Mouse (Mus musculus) cerebral cortex, adult 2 months (tissue): ENCODE data around the gene Rptor.

ENCODE experiments used
- WGBS: fragments of 180-500 bp; shearing (Covaris S2); methylation state at CpG from one replicate; pipeline ENCODE4 v1.1.7; 2018; 5-methylcytosine and 5-hydroxymethylcytosine counted together

Gene Rptor

DNA sequence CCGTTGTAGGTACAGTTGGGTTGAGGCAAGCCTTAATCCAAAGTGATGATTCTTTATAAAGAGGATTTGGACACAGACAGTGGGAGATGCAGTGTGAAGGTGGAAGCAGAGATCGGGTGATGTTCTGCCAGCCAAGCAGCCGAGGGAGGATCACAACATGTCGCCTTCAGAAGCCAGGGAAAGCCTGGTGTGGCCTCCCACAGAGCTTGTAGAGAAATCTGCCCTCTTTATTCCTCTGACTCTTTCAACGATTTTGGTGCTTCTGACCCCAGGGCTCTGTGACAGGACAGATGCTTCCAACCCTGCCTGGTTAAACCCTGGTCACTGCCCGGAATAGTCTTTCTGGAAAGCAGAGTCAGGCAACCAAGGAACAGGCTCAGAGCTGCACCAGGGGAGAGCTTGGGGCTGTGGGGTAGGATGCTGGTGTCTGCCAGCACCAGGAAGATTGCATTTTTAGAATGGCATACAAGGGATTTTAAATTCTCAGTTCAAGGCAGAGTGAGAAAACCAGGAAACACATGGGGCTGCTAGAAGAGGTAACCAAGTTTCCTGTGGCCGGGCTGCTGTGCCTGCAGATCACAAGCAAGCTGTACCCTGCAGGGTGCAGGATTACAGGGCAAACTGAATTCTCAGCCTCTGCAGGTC, 304.4 kb downstream of the Rptor start:
- 19% methylated on average over 7 of the region's 7 CpGs for WGBS

DNA sequence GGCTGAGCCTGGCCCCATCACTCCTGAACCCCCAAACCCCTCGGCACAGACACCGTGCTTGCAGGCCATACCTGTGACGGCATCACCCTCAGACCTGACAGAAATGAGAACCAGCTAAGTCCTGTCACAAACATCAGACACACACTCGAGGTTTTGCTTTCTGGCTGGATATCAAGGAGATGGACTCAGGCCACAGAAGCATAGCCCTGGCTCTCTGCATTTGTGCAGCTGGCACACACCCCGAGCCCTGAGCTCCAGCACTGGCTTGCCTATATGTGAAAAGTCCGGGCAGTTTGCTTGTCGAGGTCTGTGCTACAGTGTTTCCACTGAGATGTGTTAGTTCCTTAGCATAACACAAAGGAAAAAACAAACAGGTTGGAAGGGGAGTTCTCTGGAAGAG, 305.0 kb downstream of the Rptor start:
- WGBS, result 40% methylated on average over 7 of the region's 7 CpGs

DNA sequence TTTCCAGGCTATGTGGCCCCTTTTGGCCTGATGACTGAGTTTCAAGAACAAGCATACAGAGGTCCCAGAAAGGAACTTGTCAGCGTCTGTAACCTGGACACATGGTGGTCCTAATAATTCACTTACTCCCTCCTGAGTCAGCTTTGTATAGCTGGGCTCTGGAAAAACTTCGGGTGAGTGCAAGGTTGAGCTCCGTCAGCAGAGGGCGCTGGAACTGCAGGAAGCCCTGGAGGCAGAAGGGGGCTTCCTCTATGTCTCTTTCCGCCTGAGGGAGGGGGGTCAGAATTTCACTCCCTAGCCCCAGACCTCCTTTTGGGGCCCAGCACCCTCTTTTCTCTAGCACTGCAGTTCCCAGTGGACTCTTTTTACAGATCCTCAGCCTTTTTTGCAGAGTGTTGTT, 306.7 kb downstream of the Rptor start:
- WGBS, result under 1% methylated on average over 5 of the region's 5 CpGs

DNA sequence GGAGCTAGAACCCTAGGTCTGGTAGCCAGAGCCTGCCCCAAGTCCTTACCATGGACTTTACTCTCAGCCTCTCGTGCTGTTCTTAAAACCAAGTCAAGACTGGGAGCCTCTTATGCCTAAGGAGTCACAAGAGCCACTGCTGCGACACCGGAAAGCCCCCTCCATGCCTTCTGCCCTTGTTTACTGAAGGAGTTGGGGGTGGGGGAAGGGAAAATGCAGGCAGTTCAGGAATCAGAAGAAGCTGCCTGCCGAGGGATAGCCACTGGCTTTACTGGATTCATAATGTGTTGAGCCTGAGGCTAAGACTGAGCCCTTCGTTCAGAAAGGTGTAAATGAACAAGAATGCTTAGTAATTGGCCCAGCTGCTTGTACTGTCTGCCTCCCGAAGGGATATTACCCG, 310.1 kb downstream of the Rptor start:
- WGBS, result 9% methylated on average over 7 of the region's 7 CpGs

DNA sequence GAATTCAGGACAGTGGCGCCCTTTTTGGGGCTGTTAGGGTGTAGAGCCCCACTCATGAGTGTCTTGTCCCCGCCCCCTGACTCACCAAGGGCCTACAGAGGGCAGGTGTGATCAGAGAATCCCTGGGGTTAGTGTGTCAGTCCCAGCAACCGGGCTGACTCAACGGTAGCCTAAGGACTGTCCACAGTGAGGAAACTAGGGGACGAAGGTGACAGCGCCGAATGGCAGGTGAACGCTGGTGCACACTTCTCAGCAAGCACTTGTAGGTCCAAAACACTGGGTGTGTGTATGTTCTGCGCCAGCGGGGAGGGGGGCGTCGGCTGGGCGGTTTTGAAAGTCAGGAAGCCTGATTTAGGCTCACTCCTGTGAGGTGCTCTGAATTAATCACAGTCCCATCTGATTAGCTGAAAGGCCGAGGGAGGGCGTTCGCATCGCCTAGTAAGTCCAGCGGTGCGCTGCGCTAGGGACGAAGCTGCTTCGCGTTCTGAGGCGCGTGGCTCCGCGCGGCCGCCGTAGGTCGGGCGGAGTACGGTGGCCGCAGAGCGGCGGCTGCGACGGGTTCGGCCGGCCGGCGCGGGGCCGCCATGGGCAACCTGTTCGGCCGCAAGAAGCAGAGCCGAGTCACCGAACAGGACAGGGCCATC, 310.7 kb downstream of the Rptor start, which contains the start of gene Chmp6:
Chmp6 (plus strand) TSS at position 151 of the 644 bp plus-strand sequence.
- WGBS, result 1% methylated on average over 48 of the region's 48 CpGs

DNA sequence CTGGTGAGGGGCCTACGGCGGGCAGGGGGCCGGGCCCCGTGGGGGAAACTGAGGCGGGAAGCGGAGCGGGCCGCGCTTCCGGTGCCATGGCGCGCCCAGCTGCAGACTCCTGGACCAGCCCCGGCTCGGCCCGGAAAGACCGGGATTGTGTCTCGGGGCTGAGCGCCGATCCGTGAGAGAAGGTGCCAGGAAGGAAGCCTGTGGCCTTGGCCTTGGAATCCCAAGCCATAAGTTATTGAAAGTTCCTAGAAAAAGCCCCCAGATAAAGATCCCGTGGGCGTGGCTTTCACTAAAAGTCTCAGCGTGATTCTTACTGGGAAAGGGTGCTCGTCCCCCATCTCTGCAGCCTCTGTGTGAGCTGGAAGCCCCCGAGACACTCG, 311.2 kb downstream of the Rptor start:
- under 1% methylated on average over 26 of the region's 26 CpGs for WGBS

DNA sequence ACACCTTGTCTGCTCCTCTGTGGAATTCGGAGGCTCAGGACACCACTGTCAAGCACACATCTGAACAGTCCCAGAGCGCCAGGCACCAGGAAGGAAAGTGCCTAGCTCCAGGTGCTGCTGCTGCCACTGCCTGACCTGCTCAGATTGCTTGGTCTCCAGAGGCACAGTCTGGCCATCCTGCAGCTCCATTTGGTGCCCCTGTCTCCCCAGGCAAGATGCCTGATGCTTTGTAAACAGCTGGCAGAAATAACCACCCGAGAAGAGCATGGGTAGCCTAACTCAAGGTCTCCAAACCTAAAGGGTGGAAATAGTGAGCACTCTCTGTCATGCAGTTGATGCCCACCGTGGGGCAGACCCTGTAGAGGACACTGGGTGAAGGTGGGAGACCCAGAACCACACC, 311.7 kb downstream of the Rptor start:
- WGBS, result 23% methylated on average over 4 of the region's 4 CpGs

DNA sequence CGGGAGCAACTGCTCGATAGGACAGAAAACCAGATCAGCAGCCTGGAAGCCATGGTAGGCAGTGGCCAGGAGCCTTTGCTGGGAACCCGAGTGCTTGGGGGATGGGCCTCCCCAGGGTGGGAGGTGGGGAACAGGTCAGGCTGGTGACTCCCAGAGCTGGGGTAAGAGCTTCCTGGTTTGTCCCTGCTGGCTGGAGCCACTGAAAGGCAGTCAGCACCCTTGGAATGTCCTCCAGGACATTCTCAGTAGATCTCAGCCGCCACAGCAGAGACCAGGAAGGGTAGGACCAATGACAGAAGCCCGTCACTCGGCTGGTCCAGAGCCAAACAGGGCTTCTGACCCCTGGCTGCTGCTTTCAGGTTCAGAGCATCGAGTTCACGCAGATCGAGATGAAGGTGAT, 313.0 kb downstream of the Rptor start:
- 77% methylated on average over 9 of the region's 9 CpGs for WGBS

DNA sequence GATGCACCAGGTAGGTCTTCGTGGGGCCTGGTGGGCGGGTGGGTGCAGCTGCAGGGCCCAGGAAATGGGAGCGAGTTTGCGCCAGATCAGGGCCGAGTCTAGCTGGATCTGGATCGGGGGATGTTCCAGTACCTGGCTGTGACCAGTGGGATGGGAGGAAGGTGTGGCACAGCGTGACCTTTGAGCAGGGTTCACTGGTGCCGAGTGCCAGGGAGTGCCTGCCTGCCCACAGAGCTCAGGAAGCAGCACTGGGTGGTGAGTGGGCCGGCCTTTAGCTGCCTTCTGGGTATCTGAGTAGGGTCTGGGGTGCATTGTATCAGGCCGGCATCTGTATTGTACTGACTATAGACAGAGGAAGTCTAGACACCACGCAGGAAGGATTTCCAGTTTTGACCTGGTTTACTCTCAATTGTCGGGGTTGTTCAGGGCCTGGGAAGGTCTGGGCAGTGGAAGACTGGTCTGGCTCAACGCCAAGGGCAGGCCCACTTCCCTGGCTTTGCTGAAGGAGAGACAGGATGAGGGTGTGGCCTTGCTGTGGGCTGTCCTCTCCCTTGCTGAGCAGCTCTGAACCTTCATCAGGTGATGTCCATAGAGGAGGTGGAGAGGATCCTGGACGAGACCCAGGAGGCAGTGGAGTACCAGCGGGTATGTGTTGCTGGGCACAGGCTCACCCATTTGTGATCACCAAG, 313.5 kb downstream of the Rptor start:
- WGBS, result 76% methylated on average over 15 of the region's 15 CpGs

DNA sequence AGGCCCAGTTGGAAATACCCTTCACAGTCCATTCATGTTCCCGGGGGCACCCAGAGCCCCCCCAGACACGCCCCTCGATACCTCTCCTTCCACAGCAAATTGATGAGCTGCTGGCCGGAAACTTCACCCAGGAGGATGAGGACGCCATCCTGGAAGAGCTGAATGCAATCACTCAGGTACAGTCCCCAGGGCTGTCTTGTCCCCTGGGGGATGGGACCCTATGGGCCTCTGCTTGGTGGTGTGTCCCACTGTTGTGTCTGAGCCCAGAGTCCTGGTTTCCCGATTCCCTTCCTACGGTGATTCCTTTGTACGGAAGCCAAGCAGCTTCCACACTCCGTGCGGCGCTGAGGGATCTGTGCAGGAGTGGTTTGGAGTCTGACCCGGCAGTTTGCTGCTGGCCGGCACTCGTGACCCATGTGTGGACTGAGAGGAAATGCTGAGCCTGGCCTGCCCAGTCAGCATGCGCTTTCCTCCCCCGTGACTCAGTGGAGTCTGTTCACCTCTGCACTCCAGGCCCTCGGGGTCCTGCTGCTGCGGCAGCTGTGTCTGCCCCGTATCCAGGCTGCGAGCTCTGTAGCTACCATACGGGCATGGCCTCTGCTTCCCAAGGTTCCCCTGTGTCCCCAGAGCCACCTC, 314.2 kb downstream of the Rptor start:
- 81% methylated on average over 21 of the region's 21 CpGs for WGBS

DNA sequence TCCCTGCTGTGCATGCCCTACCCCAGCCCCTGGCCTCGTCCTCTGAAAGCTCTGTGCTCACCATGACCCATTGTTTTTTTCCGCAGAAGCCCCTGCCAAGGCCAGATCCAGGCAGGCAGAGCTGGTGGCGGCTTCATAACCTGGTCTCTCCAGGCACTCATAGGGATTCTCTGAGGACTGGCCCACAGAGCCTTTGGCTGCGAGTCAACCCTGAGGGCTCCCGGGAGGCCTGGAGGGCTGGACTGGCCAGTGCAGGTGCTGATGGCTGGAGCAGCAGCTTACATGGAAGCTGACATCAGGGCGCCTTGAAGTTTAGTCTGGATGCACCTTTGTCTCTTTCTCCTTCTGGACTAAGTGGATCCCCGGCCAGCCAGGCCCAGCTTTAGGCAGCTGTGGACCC, 315.8 kb downstream of the Rptor start:
- 78% methylated on average over 7 of the region's 7 CpGs for WGBS

DNA sequence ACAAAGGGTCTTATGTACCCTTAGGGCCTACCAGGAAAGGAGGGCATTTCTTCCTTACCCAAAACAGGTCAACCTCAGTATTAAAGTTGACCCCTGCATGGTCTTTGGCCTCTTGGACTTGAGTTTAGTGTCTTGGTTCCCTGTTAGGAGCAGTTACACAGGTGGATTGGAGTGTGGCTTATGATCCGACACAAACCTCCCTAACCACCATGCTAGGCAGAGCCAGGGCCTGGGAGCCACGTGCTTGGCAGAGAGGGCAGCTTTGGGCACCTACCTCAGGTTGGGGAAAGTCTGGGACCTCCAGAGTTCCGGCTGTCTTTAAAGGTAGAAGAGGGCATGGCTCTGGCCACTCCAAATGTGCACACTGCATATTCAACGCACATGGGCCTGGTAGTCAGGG, 316.7 kb downstream of the Rptor start:
- WGBS, result 91% methylated on average over 4 of the region's 4 CpGs

DNA sequence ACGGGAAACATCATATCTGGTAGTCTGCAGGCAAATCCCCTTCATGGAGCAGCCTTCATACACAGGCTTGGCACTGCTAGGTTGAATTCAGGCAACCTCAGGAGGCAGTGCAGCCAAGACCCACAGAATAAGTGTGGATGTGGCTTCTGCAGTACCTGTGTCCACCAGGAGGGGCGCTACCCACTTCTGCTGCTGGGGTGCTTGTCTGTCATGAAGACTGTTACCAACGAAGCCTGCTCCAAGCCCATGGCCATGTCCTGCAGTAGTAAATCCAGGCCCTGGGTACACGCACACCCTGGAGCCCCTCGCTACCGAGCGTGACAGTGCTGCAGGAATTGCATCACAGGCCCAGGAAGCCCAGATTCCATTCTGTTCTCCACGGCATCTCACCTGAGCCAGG, 317.2 kb downstream of the Rptor start:
- WGBS, result 69% methylated on average over 8 of the region's 8 CpGs

DNA sequence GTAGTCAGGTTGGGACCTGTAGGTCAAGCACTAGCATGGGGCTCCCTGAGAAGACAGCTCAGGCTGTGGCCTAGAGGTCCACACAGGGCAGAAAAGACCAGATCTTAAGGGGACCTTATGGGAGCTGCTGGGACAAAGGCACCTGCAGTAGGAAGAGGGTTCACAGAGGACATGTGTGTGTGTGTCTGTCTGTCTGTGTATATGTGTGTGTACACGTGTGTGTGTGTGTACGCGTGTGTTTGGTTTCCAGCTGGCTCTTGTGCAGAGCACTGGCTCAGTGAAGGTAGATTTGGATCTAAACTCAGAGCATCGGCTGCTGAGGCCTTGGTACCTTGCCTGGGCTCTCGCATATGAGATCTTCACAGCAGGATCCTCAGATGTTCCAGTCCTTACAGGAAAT, 318.0 kb downstream of the Rptor start:
- WGBS, result 72% methylated on average over 5 of the region's 5 CpGs

DNA sequence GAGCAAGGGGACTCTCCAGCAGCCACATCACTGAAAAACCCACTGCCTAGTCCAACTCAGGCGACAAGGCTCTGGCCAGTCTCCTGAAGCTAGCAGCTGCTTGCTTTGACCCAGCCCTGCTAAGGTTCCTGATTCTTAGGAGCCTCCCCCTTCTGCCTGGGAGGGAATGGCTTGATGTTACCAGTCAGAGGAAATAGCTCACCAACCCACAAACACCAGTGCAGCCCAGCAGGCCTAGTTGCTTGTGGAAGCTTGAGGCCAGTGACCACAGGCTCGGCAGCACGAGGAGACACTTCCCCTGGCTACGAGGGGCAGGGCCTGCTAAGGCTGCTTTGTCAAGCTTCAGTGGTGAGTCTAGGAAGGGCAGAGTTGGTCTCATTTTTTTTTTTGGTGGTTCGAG, 322.5 kb downstream of the Rptor start:
- WGBS, result 82% methylated on average over 5 of the region's 5 CpGs

DNA sequence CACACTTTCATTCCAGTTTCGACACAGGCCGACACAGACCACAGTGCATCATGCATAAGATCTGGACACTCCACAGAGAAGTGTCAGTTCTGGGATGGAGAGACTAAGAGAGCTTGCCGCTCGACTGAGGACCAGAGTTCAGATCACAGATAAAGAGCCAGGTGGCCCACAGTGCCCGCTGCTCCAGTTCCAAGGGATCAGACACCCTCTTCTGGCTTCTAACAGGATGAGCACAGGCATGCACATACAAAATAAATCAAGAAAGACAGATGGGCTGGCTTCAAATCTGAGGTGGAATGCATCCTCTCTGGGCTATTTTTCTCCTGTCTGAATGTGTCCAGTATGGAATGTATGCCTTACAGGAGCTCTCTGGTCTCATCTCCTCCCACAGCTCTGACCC, 324.1 kb downstream of the Rptor start:
- WGBS, result 64% methylated on average over 5 of the region's 5 CpGs

DNA sequence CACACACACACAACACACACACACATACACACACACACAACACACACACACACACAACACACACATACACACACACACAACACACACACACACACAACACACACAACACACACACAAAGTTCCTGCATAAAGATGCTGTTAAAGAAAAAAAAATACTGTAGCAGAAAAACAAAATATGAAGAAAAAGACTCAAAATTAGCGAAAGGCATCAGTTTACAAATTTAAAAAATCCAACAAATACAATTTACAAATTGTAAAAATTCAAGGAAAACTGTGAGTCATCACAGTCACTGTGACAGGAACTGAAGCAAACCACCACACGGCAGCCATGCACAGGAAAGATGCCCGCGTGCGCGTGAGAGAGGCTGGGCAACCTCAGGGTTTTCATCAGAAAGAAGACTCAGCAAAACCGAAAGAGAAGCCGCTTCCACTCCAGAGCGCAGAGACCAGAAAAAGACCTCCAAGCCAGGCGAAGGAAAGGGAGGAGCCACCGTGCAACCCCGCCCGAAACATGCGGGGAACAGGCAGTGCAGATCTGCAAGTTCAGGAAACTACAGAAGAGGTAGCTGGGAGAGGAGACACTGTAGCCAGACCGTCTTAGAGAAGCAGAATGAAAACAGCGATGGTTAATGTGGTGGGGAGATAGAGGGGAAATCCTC, 325.4 kb downstream of the Rptor start:
- WGBS, result 26% methylated on average over 16 of the region's 16 CpGs

DNA sequence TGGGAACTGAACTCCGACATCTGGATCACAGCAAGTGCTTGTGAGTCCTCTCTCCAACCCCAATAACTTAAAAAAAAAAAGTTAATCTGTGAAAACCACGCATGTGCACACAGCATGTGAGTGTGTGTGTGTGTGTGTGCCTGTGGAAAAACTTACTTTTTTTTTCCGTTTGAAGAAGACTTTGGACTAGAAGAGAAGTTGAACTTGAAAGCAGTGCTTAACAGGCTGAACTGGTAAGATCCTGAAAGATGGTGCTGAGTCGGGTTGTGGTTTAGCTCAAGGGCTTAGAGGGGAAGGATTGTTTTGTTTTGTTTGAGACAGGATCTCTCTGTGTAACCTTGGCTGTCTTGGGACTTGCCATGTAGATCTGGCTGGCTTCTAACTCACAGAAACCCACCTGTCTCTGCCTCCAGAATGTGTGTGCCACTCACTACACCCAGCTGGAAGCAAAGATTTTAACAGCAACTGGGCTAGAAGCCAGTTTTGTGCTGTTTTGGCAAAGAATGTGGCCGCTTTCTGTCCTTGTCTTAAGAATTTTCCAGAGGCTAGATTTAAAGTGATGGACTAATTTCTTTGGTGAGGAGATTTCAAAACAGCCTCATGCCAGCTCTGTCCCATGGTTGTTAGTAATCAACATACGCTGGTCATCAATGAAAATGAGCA, 327.0 kb downstream of the Rptor start:
- 70% methylated on average over 6 of the region's 6 CpGs for WGBS

DNA sequence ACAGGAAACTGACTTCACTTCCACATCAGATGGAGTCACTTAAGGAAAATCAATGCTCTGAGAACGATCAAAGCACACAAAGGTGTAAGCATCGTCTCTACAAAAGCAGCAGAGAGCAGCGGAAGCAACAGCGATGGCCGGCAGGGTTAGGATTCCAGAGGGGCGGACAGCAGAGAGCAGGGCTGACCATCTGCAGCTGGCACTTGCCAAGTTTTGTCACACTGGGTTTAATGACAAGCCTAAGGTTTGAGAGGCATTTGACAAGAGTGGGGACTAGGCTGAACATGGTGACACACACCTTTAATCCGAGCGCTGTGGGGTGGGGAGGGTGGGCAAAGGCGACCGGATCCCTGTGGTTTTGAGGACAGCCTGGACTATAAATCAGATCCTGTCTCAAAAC, 329.1 kb downstream of the Rptor start:
- 54% methylated on average over 10 of the region's 10 CpGs for WGBS

DNA sequence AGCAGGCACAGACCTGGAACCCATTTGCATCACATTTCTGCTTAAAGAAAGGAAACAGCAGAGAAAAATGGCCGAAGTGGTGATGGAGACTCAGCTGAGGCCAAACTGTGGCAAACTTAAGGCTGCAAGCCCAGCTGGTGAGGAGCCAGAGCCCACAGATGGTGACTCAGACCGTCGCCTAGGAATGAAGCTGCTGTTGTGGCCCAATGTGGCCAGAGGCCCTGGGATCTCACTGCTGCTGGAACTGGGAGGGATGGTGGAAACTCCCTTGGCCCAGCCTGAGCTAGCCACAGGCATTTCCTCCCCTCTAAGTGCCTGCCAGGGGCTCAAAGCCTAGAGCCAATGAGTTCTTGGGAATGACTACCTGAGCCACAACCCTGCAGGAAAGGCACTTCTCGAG, 330.4 kb downstream of the Rptor start:
- WGBS, result 29% methylated on average over 4 of the region's 4 CpGs

DNA sequence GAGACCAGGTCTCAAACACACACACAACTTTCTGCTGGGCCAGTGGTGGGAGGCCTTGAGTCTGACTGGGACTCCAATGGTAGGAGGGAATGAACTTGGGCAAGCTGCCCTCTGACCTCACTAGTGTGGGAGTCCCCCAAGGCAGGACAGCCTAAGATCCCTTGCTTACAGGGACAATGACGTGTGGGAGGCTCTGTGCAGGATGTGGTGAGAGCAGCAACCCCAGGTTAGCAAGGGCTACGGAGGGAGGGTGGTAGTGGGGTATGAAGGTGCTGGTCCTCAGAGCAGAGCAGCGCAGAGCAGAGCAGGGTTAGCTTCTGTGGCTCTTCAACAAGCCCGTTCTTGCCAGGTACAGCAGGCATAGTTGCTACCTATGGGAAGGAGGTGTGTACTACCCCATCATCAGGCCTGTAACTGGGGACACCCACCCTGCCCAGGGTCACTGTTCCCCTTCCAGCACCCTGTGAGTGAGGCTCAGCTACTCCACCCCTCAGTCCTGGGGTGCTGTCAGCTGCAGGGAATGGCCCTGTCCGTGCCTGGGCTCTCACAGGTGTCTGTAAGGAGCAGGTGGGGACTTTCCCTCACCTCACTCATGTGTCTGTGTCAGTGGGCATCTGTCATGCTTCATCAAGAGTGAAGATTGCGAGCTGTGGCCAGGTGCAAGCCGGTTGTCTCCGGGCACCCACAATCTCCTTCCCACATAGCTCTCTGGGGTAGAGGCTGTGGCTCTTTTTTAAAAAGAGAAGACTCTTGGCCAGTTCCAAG, 331.3 kb downstream of the Rptor start:
- WGBS, result 81% methylated on average over 8 of the region's 8 CpGs
